Comparison of ENCODE assay signal across 21 mouse cellular contexts in genomic region chr7:118611933-118612332, GRCm38 (mm10). TPM values are rescaled to one million over a fixed set of nuclear protein-coding genes. Genes with fewer than 3 reads are reported as not detected.
DNase-seq lines count a peak whose midpoint lies in the region; ATAC-seq and TF ChIP-seq lines count a peak whose summit lies in the region.
"Had no signal": no experiment of that assay in that cellular context is flagged by ENCODE, and none has a peak within 500 bp of the region (broad histone marks: within the 10 kb centered on the region; RNA-seq: fewer than 3 reads in every experiment).

No protein-coding gene starts in this region.

- 58% methylated on average over 8 of the region's 8 CpGs for WGBS in embryonic facial prominence, embryonic 14.5 days
- WGBS in embryonic facial prominence, embryonic 10.5 days = 87% methylated on average over 8 of the region's 8 CpGs
- 69% methylated on average over 8 of the region's 8 CpGs for WGBS in intestine, embryonic 15.5 days

- H3K36me3 ChIP-seq in embryonic facial prominence, embryonic 14.5 days (ENCODE audit: control insufficient read depth, insufficient read depth, low read length) = no peaks in the 10 kb centered on the region
- H3K36me3 ChIP-seq in embryonic facial prominence, embryonic 10.5 days (replicated peaks) = no peaks in the 10 kb centered on the region
- no peaks in the 10 kb centered on the region for H3K36me3 ChIP-seq in E14TG2a.4 (ENCODE audit: insufficient read depth, low read length)
- no peaks in the 10 kb centered on the region for H3K36me3 ChIP-seq in intestine, embryonic 15.5 days
- H3K36me3 ChIP-seq: limb, embryonic 15.5 days; midbrain, embryonic 10.5 days; neural tube, embryonic 13.5 days had no signal

- DNase-seq in embryonic facial prominence, embryonic 14.5 days (ENCODE audit: low spot score) = peak; percentile 51
- DNase-seq in embryonic facial prominence, embryonic 10.5 days (ENCODE audit: low spot score) = no peak
- DNase-seq in kidney, postnatal 14 days = peak; percentile 50
- DNase-seq in MN1 (ENCODE audit: low spot score) = no peak
- no peak for DNase-seq in embryo, embryonic 10.5 days (ENCODE audit: low spot score)
- DNase-seq: adrenal gland, adult 2 months; cerebellum, adult 8-10 months; gastrocnemius, postnatal 36 days; layer of hippocampus, postnatal 36 days; lung, postnatal 4 days; right cerebral cortex, postnatal 25 days; thymus, postnatal 36 days had no signal

- no peak overlapping the region for H3K27ac ChIP-seq in embryonic facial prominence, embryonic 14.5 days (replicated peaks; ENCODE audit: low read depth, low read length)
- no peak overlapping the region for H3K27ac ChIP-seq in embryonic facial prominence, embryonic 10.5 days (replicated peaks)
- no peak overlapping the region for H3K27ac ChIP-seq in intestine, embryonic 15.5 days
- H3K27ac ChIP-seq: forebrain, embryonic 13.5 days; hindbrain, postnatal 0 days; limb, embryonic 15.5 days; midbrain, embryonic 10.5 days; neural tube, embryonic 13.5 days had no signal

- ATAC-seq in embryonic facial prominence, embryonic 14.5 days (ENCODE audit: low read depth) = no peak; the same call in 1 of the 2 replicates
- ATAC-seq in intestine, embryonic 15.5 days = 0 out of 2 replicates have a peak, but pooled peaks have one; percentile 55
- ATAC-seq: forebrain, embryonic 13.5 days; hindbrain, postnatal 0 days; Patski had no signal

- no peak overlapping the region for H3K4me3 ChIP-seq in embryonic facial prominence, embryonic 14.5 days (ENCODE audit: low read depth, low read length)
- H3K4me3 ChIP-seq in embryonic facial prominence, embryonic 10.5 days = no peak overlapping the region
- 0 out of 2 replicates have a peak overlapping the region, but pooled peaks have one; percentile 26 for H3K4me3 ChIP-seq in E14TG2a.4 (replicated peaks; ENCODE audit: low read length)
- no peak overlapping the region for H3K4me3 ChIP-seq in intestine, embryonic 15.5 days (replicated peaks)
- H3K4me3 ChIP-seq: forebrain, embryonic 13.5 days; limb, embryonic 15.5 days; midbrain, embryonic 10.5 days; neural tube, embryonic 13.5 days had no signal

- no peak for TF ChIP-seq CTCF in E14TG2a.4 (conservative IDR thresholded peaks at IDR 0.05; ENCODE audit: low read length)

- H3K4me2 ChIP-seq in embryonic facial prominence, embryonic 14.5 days (ENCODE audit: low read depth, low read length) = no peak overlapping the region
- H3K4me2 ChIP-seq in intestine, embryonic 15.5 days (replicated peaks) = no peak overlapping the region
- H3K4me2 ChIP-seq: forebrain, embryonic 13.5 days; heart, embryonic 11.5 days; limb, embryonic 15.5 days; neural tube, embryonic 13.5 days had no signal

- no peaks in the 10 kb centered on the region for H3K4me1 ChIP-seq in embryonic facial prominence, embryonic 14.5 days (ENCODE audit: control insufficient read depth, insufficient read depth, low read length)
- H3K4me1 ChIP-seq in embryonic facial prominence, embryonic 10.5 days = no peaks in the 10 kb centered on the region
- H3K4me1 ChIP-seq in E14TG2a.4 (replicated peaks; ENCODE audit: low read depth, low read length) = peaks cover 32% of the 10 kb centered on the region
- peaks cover 4% of the 10 kb centered on the region for H3K4me1 ChIP-seq in intestine, embryonic 15.5 days (replicated peaks)
- H3K4me1 ChIP-seq: limb, embryonic 15.5 days; neural tube, embryonic 13.5 days had no signal

- no peaks in the 10 kb centered on the region for H3K9me3 ChIP-seq in embryonic facial prominence, embryonic 14.5 days (ENCODE audit: control insufficient read depth, low read length)
- no peaks in the 10 kb centered on the region for H3K9me3 ChIP-seq in embryonic facial prominence, embryonic 10.5 days
- H3K9me3 ChIP-seq in E14TG2a.4 (ENCODE audit: low read length) = no peaks in the 10 kb centered on the region
- no peaks in the 10 kb centered on the region for H3K9me3 ChIP-seq in intestine, embryonic 15.5 days
- H3K9me3 ChIP-seq: forebrain, embryonic 13.5 days; limb, embryonic 15.5 days; midbrain, embryonic 10.5 days; neural tube, embryonic 13.5 days had no signal

- H3K9ac ChIP-seq in embryonic facial prominence, embryonic 14.5 days (ENCODE audit: low read depth, low read length) = no peak overlapping the region
- no peak overlapping the region for H3K9ac ChIP-seq in intestine, embryonic 15.5 days
- H3K9ac ChIP-seq: forebrain, embryonic 13.5 days; limb, embryonic 15.5 days; neural tube, embryonic 13.5 days had no signal

- H3K27me3 ChIP-seq in embryonic facial prominence, embryonic 14.5 days (replicated peaks; ENCODE audit: control insufficient read depth, insufficient read depth, low read length) = no peaks in the 10 kb centered on the region
- H3K27me3 ChIP-seq in embryonic facial prominence, embryonic 10.5 days (replicated peaks; ENCODE audit: low read depth, poor library complexity, severe bottlenecking) = no peaks in the 10 kb centered on the region
- peaks cover 27% of the 10 kb centered on the region; the same call in 1 of the 2 replicates for H3K27me3 ChIP-seq in E14TG2a.4 (ENCODE audit: insufficient read depth, low read length)
- H3K27me3 ChIP-seq in intestine, embryonic 15.5 days (replicated peaks) = no peaks in the 10 kb centered on the region
- H3K27me3 ChIP-seq: forebrain, embryonic 13.5 days; limb, embryonic 15.5 days; neural tube, embryonic 13.5 days had no signal

RNA-seq across cellular contexts. Expression of gene Tmc5, which starts 14.8 kb away (rescaled TPM):
- 0.58 and 1.0 TPM in 2 replicates for polyA plus RNA-seq in embryonic facial prominence, embryonic 14.5 days (2014; fragmentation: Nextera tagmentation; extraction: Ambion mirVana)
- 0.05 TPM in 1 of 2 replicates, not detected in the other for polyA plus RNA-seq in embryonic facial prominence, embryonic 10.5 days (2016; fragmentation: Nextera tagmentation; extraction: Ambion mirVana)
- 9.6 and 11.3 TPM in 2 replicates for polyA plus RNA-seq in intestine, embryonic 15.5 days (2015; fragmentation: Nextera tagmentation; extraction: Ambion mirVana)
- polyA plus RNA-seq: Patski had no signal

RNA-seq across cellular contexts. Expression of gene Tmc7, which starts 27.4 kb away (rescaled TPM):
- polyA plus RNA-seq in embryonic facial prominence, embryonic 14.5 days (2014; fragmentation: Nextera tagmentation; extraction: Ambion mirVana) = 5.9 and 7.2 TPM in 2 replicates
- 4.9 and 7.2 TPM in 2 replicates for polyA plus RNA-seq in embryonic facial prominence, embryonic 10.5 days (2016; fragmentation: Nextera tagmentation; extraction: Ambion mirVana)
- polyA plus RNA-seq in intestine, embryonic 15.5 days (2015; fragmentation: Nextera tagmentation; extraction: Ambion mirVana) = 2.0 and 2.4 TPM in 2 replicates

Comparison
In these comparisons a context has a peak if more than half of its experiments do, and no peak if none do; other contexts are left out.
1. DNase-seq: peak in embryonic facial prominence, embryonic 14.5 days (single experiment) and kidney, postnatal 14 days (single experiment); none in embryonic facial prominence, embryonic 10.5 days (single experiment), MN1 (single experiment) and embryo, embryonic 10.5 days (single experiment).